Mouse (Mus musculus) MEL (cell line): ENCODE data around the gene Flywch1. TPM values are rescaled to one million over a fixed set of nuclear protein-coding genes. Genes with fewer than 3 reads are reported as not detected.

ENCODE experiments used
- DNase-seq: peaks from one replicate; pipeline ENCODE4 v3.0.0; 2011; ENCODE audit warnings: low read depth, low spot score
- H3K27ac ChIP-seq: 2 replicates; pipeline ENCODE4 v1.5.1; 2012; ENCODE audit warnings: low read depth, mild to moderate bottlenecking, control low read depth, low read length, moderate library complexity; ENCODE audit not compliant: control insufficient read depth
- H3K27me3 ChIP-seq, 2 experiments: fragments of 150-350 bp in 1 of 2; sonication (generic) in 1 of 2; 2 replicates each; pipeline ENCODE4 v1.6.1; 2012; ENCODE audit warnings: low read length in 2 of 2, mild to moderate bottlenecking in 2 of 2, improper control_type of control experiment in 1 of 2, moderate library complexity in 1 of 2; ENCODE audit not compliant: insufficient read depth in 2 of 2, control insufficient read depth in 1 of 2
- H3K36me3 ChIP-seq, 2 experiments: 2 replicates each; pipeline ENCODE4 v1.6.1; 2012 to 2014; ENCODE audit warnings: low read length in 2 of 2, improper control_type of control experiment in 1 of 2, inconsistent platforms in 1 of 2, mild to moderate bottlenecking in 1 of 2; ENCODE audit not compliant: insufficient read depth in 2 of 2, control insufficient read depth in 1 of 2
- H3K4me1 ChIP-seq, 2 experiments: fragments of 150-350 bp in 1 of 2; sonication (generic) in 1 of 2; 2 replicates each; pipeline ENCODE4 v1.6.1; 2012; ENCODE audit warnings: low read length in 2 of 2, improper control_type of control experiment in 1 of 2, mild to moderate bottlenecking in 1 of 2; ENCODE audit not compliant: insufficient read depth in 2 of 2, control insufficient read depth in 1 of 2
- H3K4me3 ChIP-seq, 2 experiments: fragments of 150-350 bp in 1 of 2; sonication (generic) in 1 of 2; 2 replicates each; pipeline ENCODE4 v1.5.1; 2012; ENCODE audit warnings: low read depth in 2 of 2, low read length in 2 of 2, mild to moderate bottlenecking in 2 of 2, moderate library complexity in 2 of 2, control low read depth in 1 of 2, improper control_type of control experiment in 1 of 2; ENCODE audit not compliant: control insufficient read depth in 1 of 2, insufficient read depth in 1 of 2
- H3K79me2 ChIP-seq: 2 replicates; pipeline ENCODE4 v1.6.1; 2012; ENCODE audit warnings: mild to moderate bottlenecking, low read length, moderate library complexity; ENCODE audit not compliant: control insufficient read depth, poor library complexity, insufficient read depth
- H3K9ac ChIP-seq: 2 replicates; pipeline ENCODE4 v1.6.1; 2012; ENCODE audit warnings: low read depth, mild to moderate bottlenecking, control low read depth, low read length, moderate library complexity; ENCODE audit not compliant: control insufficient read depth, poor library complexity, severe bottlenecking
- H3K9me3 ChIP-seq: fragments of 150-350 bp; sonication (generic); replicated peaks from 2 replicates; pipeline ENCODE4 v1.6.1; 2012; ENCODE audit warnings: mild to moderate bottlenecking, low read length, improper control_type of control experiment, moderate library complexity; ENCODE audit not compliant: insufficient read depth
- BHLHE40 ChIP-seq: IDR thresholded peaks from 2 replicates; pipeline ENCODE4 v1.6.1; 2012; ENCODE audit warnings: low read depth, mild to moderate bottlenecking, inconsistent platforms, low read length, improper control_type of control experiment, borderline replicate concordance
- CHD1 ChIP-seq: IDR thresholded peaks from 2 replicates; pipeline ENCODE4 v1.6.1; 2012; ENCODE audit warnings: low read depth, mild to moderate bottlenecking, inconsistent platforms, low read length, improper control_type of control experiment
- CHD2 ChIP-seq: IDR thresholded peaks from 2 replicates; pipeline ENCODE4 v1.6.1; 2011; ENCODE audit warnings: low read length, improper control_type of control experiment
- ELF1 ChIP-seq: IDR thresholded peaks from 2 replicates; pipeline ENCODE4 v1.6.1; 2014; ENCODE audit warnings: low read depth, mild to moderate bottlenecking, inconsistent platforms, low read length, improper control_type of control experiment, moderate library complexity
- EP300 ChIP-seq, 2 experiments: IDR thresholded peaks; 2 replicates each; pipeline ENCODE4 v1.6.1; 2011; ENCODE audit warnings: improper control_type of control experiment in 2 of 2, low read length in 2 of 2, low read depth in 1 of 2, mild to moderate bottlenecking in 1 of 2
- HCFC1 ChIP-seq: IDR thresholded peaks from 2 replicates; pipeline ENCODE4 v1.6.1; 2012; ENCODE audit warnings: low read depth, mild to moderate bottlenecking, inconsistent platforms, low read length, improper control_type of control experiment, moderate library complexity
- KAT2A ChIP-seq: conservative IDR thresholded peaks from 2 replicates; pipeline ENCODE4 v1.6.1; 2012; ENCODE audit warnings: low read depth, low read length, improper control_type of control experiment, inconsistent platforms
- MEF2A ChIP-seq: IDR thresholded peaks from 2 replicates; pipeline ENCODE4 v1.6.1; 2014; ENCODE audit warnings: low read depth, mild to moderate bottlenecking, inconsistent platforms, low read length, improper control_type of control experiment; ENCODE audit not compliant: poor library complexity, insufficient replicate concordance, severe bottlenecking; ENCODE audit errors: extremely low read depth
- MXI1 ChIP-seq: IDR thresholded peaks from 2 replicates; pipeline ENCODE4 v1.6.1; 2011; ENCODE audit warnings: mild to moderate bottlenecking, low read depth, low read length, improper control_type of control experiment
- MYC ChIP-seq: IDR thresholded peaks from 2 replicates; pipeline ENCODE4 v1.6.1; 2011; ENCODE audit warnings: low read depth, mild to moderate bottlenecking, low read length, improper control_type of control experiment, moderate library complexity
- NELFE ChIP-seq: IDR thresholded peaks from 2 replicates; pipeline ENCODE4 v1.6.1; 2011; ENCODE audit warnings: low read depth, low read length, improper control_type of control experiment
- POLR2A ChIP-seq, 2 experiments: IDR thresholded peaks; 2 replicates each; pipeline ENCODE4 v1.6.1; 2011 to 2012; ENCODE audit warnings: low read length in 2 of 2, mild to moderate bottlenecking in 2 of 2, control low read depth in 1 of 2, improper control_type of control experiment in 1 of 2, low read depth in 1 of 2, moderate library complexity in 1 of 2; ENCODE audit not compliant: control insufficient read depth in 1 of 2, insufficient read depth in 1 of 2, poor library complexity in 1 of 2
- RAD21 ChIP-seq: IDR thresholded peaks from 2 replicates; pipeline ENCODE4 v1.6.1; 2011; ENCODE audit warnings: mild to moderate bottlenecking, low read depth, low read length, improper control_type of control experiment
- RCOR1 ChIP-seq: IDR thresholded peaks from 2 replicates; pipeline ENCODE4 v1.6.1; 2012; ENCODE audit warnings: low read depth, mild to moderate bottlenecking, inconsistent platforms, low read length, improper control_type of control experiment
- TBP ChIP-seq: IDR thresholded peaks from 2 replicates; pipeline ENCODE4 v1.8.0; 2011; ENCODE audit warnings: low read depth, low read length, improper control_type of control experiment
- USF1 ChIP-seq: IDR thresholded peaks from 2 replicates; pipeline ENCODE4 v1.6.1; 2014; ENCODE audit warnings: low read depth, mild to moderate bottlenecking, inconsistent platforms, low read length, improper control_type of control experiment, moderate library complexity
- ZKSCAN1 ChIP-seq: IDR thresholded peaks from 2 replicates; pipeline ENCODE4 v1.6.1; 2012; ENCODE audit warnings: low read depth, mild to moderate bottlenecking, inconsistent platforms, low read length, improper control_type of control experiment, moderate library complexity
- ZMIZ1 ChIP-seq: IDR thresholded peaks from 2 replicates; pipeline ENCODE4 v1.6.1; 2012; ENCODE audit warnings: low read depth, mild to moderate bottlenecking, inconsistent platforms, low read length, improper control_type of control experiment, moderate library complexity
- polyA plus RNA-seq, 2 experiments: library from polyadenylated mRNA; stranded (reverse) in 1 of 2; unstranded in 1 of 2; fragments of >175 nt in 1 of 2; fragments of >200 nt in 1 of 2; gene quantifications; 2 replicates each; pipeline versions ENCODE4 v1.2.1 to v1.2.4; 2012; ENCODE audit warnings: low replicate concordance in 2 of 2, low read depth in 1 of 2; ENCODE audit not compliant: insufficient read length in 2 of 2, insufficient read depth in 1 of 2, missing spikeins in 1 of 2
- total RNA-seq: library from RNA; depleted of rRNA; stranded (reverse); fragments of 300-350 nt; gene quantifications from 2 replicates; pipeline ENCODE4 v1.2.3, GENCODE M21; 2012

The Flywch1 gene
- total and polyA plus RNA-seq, 3 experiments: 15.3 to 29.7 TPM; not detected in 1

- Histone ChIP-seq H3K27me3 (no peaks in the 10 kb centered on the region), H3K9me3 (no peaks in the 10 kb centered on the region), H3K4me3 (no peak overlapping the region), H3K36me3 (peaks cover 0 to 4% of the 10 kb centered on the region in 2 experiments; a peak in 2 of 4 replicates), H3K9ac (no peak overlapping the region), H3K79me2 (no peaks in the 10 kb centered on the region), H3K4me1 (peaks cover 4 to 23% of the 10 kb centered on the region in 2 experiments; a peak in 3 of 4 replicates), H3K27ac (no peak overlapping the region)
- no peak for DNase-seq
- TF ChIP-seq CHD2 (no peak), USF1 (0 out of 2 replicates have a peak, but pooled peaks have one; percentile 17)
These were observed 23.4 kb downstream of the Flywch1 start for GRCm38 (mm10) chr17:23748026-23748425.

- DNase-seq: no peak
- no peaks in the 10 kb centered on the region for H3K79me2 ChIP-seq
- H3K4me3 ChIP-seq: no peak overlapping the region
- H3K4me1 ChIP-seq: peaks cover 4 to 23% of the 10 kb centered on the region in 2 experiments; a peak in 3 of 4 replicates
- peaks cover 0 to 4% of the 10 kb centered on the region in 2 experiments; a peak in 2 of 4 replicates for H3K36me3 ChIP-seq
- no peaks in the 10 kb centered on the region for H3K27me3 ChIP-seq
- H3K9me3 ChIP-seq: no peaks in the 10 kb centered on the region
- no peak for TF ChIP-seq RAD21
- no peak overlapping the region for H3K27ac ChIP-seq
- H3K9ac ChIP-seq: no peak overlapping the region
These were observed 23.9 kb downstream of the Flywch1 start for GRCm38 (mm10) chr17:23747471-23747870.

- H3K36me3 ChIP-seq: peaks cover 0 to 4% of the 10 kb centered on the region in 2 experiments; a peak in 2 of 4 replicates
- H3K27me3 ChIP-seq: no peaks in the 10 kb centered on the region
- H3K27ac ChIP-seq: no peak overlapping the region
- H3K9ac ChIP-seq: 0 out of 2 replicates have a peak overlapping the region, but pooled peaks have one; percentile 28
- H3K4me1 ChIP-seq: peaks cover 4 to 23% of the 10 kb centered on the region in 2 experiments; a peak in 3 of 4 replicates
- peak; percentile 78 for DNase-seq
- no peaks in the 10 kb centered on the region for H3K79me2 ChIP-seq
- H3K4me3 ChIP-seq: no peak overlapping the region
- no peaks in the 10 kb centered on the region for H3K9me3 ChIP-seq
- TF ChIP-seq RCOR1: no peak
- TF ChIP-seq BHLHE40: no peak
- TF ChIP-seq NELFE: no peak
- TF ChIP-seq MEF2A: no peak
- TF ChIP-seq MXI1: no peak
- TF ChIP-seq EP300 (IDR thresholded peaks at IDR 0.05; ENCODE audit: low read depth in 1 of 2, low read length in 2 of 2): no peak
- TF ChIP-seq MYC: no peak
- TF ChIP-seq POLR2A (IDR thresholded peaks at IDR 0.05; ENCODE audit: control insufficient read depth in 1 of 2, insufficient read depth in 1 of 2, low read depth in 1 of 2, low read length in 2 of 2, poor library complexity in 1 of 2): no peak
- no peak for TF ChIP-seq USF1
- no peak for TF ChIP-seq HCFC1
- TF ChIP-seq ZMIZ1: no peak
- TF ChIP-seq RAD21: no peak
- TF ChIP-seq TBP: no peak
- no peak for TF ChIP-seq KAT2A
- TF ChIP-seq ZKSCAN1: no peak
- TF ChIP-seq ELF1: no peak
- TF ChIP-seq CHD1: no peak
These were observed 24.6 kb downstream of the Flywch1 start for GRCm38 (mm10) chr17:23746767-23747166.
